Mouse (Mus musculus) liver, adult 2 months (tissue): ENCODE measurements around the gene 4930522H14Rik.

ENCODE experiments used
- CTCF ChIP-seq: fragments of 200-500 bp; IDR thresholded peaks from 2 replicates; pipeline ENCODE4 v1.5.1; 2011; ENCODE audit warnings: low read depth, low read length, control low read depth
- POLR2A ChIP-seq: fragments of 200-500 bp; IDR thresholded peaks from 2 replicates; pipeline ENCODE4 v1.6.1; 2011; ENCODE audit warnings: low read length, control low read depth; ENCODE audit not compliant: insufficient read depth; ENCODE audit errors: extremely low read depth

- TF ChIP-seq CTCF (no peak), POLR2A (no peak)
Observed at GRCm38 (mm10) chr4:109463892-109464291, 67.2 kb downstream of the 4930522H14Rik start.
